Mouse (Mus musculus): ENCODE measurements at regions not wholly inside any gene's neighbourhood (a gene's known extent, or its start where the extent isn't known, plus 50 kb on each side); places are given as distances from the start of the nearest gene placed in this dataset.

DNA sequence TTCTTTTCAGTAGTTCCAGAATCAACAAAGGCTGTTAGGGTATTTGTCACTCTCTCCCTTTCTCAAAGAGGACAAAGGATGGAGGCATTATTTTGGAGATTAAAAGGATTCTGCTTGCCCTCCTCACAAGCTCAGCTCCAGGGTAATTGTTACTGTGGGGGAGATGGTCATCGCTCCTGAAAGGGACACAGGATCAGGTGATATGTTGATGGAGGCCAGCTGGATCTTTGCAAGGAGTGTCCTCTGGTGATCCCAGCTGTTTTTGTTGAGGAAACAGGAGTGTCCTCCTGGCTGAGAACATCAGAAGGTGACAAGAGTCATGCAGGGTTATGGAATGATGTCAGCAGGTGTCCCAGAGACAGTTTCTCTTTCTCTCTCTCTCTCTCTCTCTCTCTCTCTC is 119.7 kb downstream of the Cd83 start:
- TF ChIP-seq CTCF (IDR thresholded peaks at IDR 0.05; ENCODE audit: low read depth) (no peak), EP300 (optimal IDR thresholded peaks at IDR 0.05) (no peak)

DNA sequence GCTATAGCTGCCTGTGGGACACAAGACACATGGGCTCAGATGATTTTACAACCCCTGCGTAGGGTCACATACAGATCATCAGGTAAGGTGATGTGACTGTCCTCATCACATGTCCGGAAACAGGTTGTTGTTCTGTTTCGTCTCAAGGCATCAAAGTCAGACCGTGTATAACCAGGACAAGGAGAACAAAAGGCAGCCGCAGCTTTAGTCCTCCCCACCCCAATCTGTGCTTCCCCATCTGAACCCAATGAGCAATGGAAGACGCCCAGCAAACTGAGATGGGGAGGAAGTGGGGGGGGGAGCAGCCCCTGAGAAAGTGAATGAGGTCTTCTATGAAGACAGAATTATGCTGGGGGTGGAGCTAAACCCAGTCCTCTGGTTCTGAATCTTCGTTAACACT is 121.7 kb downstream of the Cd83 start:
- H3K36me3 ChIP-seq (ENCODE audit: control insufficient read depth, insufficient read depth, low read length) = no peaks in the 10 kb centered on the region
- no peaks in the 10 kb centered on the region for H3K9me3 ChIP-seq (ENCODE audit: control insufficient read depth, low read length)
- H3K27me3 ChIP-seq (ENCODE audit: control insufficient read depth, insufficient read depth, low read length) = no peaks in the 10 kb centered on the region
- WGBS = 84% methylated on average over 7 of the region's 7 CpGs
- no peak overlapping the region for H3K4me2 ChIP-seq (replicated peaks; ENCODE audit: low read depth)
- TF ChIP-seq EP300 (optimal IDR thresholded peaks at IDR 0.05) (no peak), CTCF (IDR thresholded peaks at IDR 0.05; ENCODE audit: low read depth) (no peak)
- DNase-seq (ENCODE audit: low spot score) (no peak), ATAC-seq (ENCODE audit: low FRiP score, low TSS enrichment) (no peak)
- no peak overlapping the region for H3K4me3 ChIP-seq (ENCODE audit: low read depth, low read length)
- no peak overlapping the region for H3K27ac ChIP-seq (replicated peaks)
- H3K9ac ChIP-seq (ENCODE audit: low read length) = no peak overlapping the region
- H3K4me1 ChIP-seq (replicated peaks; ENCODE audit: control insufficient read depth, insufficient read depth) = peaks cover 5% of the 10 kb centered on the region

More for the DNA sequence above, 119.7 kb downstream of the Cd83 start:
- no peak overlapping the region for H3K9ac ChIP-seq (ENCODE audit: low read length)
- no peak overlapping the region for H3K4me2 ChIP-seq (replicated peaks; ENCODE audit: low read depth)
- no peak for ATAC-seq (ENCODE audit: low FRiP score, low TSS enrichment)
- H3K4me3 ChIP-seq (ENCODE audit: low read depth, low read length) = no peak overlapping the region
- H3K27me3 ChIP-seq (ENCODE audit: control insufficient read depth, insufficient read depth, low read length) = no peaks in the 10 kb centered on the region
- no peak overlapping the region for H3K27ac ChIP-seq (replicated peaks)
- H3K9me3 ChIP-seq (ENCODE audit: control insufficient read depth, low read length) = no peaks in the 10 kb centered on the region
- peaks cover 5% of the 10 kb centered on the region for H3K4me1 ChIP-seq (replicated peaks; ENCODE audit: control insufficient read depth, insufficient read depth)
- WGBS = 59% methylated on average over 1 of the region's 1 CpGs
- no peak for DNase-seq (ENCODE audit: low spot score)
- H3K36me3 ChIP-seq (ENCODE audit: control insufficient read depth, insufficient read depth, low read length) = no peaks in the 10 kb centered on the region

DNA sequence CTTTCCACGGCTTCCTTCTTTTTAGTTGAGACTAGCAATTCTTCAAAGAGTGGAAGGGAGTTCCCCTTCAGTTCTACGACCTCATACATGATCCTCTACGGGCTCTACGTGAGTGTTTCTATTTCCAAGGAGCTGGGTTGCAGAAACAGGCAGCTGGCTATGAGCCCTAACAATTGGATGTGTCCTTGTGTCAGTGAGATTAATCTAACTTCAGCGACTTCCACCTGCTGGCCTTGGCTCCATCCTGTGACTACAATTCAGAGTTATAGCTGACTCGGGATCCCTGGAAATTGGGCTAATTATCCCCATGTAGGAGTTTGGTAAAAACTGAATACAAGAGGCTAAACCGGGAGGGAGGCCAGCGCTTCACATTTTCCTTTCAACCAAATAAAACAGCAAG is 122.8 kb downstream of the Cd83 start:
- Histone ChIP-seq H3K4me1 (replicated peaks; ENCODE audit: control insufficient read depth, insufficient read depth) (peaks cover 5% of the 10 kb centered on the region), H3K4me2 (replicated peaks; ENCODE audit: low read depth) (peak overlapping the region; percentile 34; the same call in 1 of the 2 replicates), H3K27ac (replicated peaks) (no peak overlapping the region), H3K27me3 (ENCODE audit: control insufficient read depth, insufficient read depth, low read length) (no peaks in the 10 kb centered on the region), H3K36me3 (ENCODE audit: control insufficient read depth, insufficient read depth, low read length) (no peaks in the 10 kb centered on the region), H3K9me3 (ENCODE audit: control insufficient read depth, low read length) (no peaks in the 10 kb centered on the region), H3K4me3 (ENCODE audit: low read depth, low read length) (no peak overlapping the region), H3K9ac (ENCODE audit: low read length) (no peak overlapping the region)
- DNase-seq (ENCODE audit: low spot score) (no peak), ATAC-seq (ENCODE audit: low FRiP score, low TSS enrichment) (no peak)
- no peak for TF ChIP-seq CTCF (IDR thresholded peaks at IDR 0.05; ENCODE audit: low read depth)
- no peak for TF ChIP-seq EP300 (optimal IDR thresholded peaks at IDR 0.05)
- WGBS = 23% methylated on average over 8 of the region's 8 CpGs

DNA sequence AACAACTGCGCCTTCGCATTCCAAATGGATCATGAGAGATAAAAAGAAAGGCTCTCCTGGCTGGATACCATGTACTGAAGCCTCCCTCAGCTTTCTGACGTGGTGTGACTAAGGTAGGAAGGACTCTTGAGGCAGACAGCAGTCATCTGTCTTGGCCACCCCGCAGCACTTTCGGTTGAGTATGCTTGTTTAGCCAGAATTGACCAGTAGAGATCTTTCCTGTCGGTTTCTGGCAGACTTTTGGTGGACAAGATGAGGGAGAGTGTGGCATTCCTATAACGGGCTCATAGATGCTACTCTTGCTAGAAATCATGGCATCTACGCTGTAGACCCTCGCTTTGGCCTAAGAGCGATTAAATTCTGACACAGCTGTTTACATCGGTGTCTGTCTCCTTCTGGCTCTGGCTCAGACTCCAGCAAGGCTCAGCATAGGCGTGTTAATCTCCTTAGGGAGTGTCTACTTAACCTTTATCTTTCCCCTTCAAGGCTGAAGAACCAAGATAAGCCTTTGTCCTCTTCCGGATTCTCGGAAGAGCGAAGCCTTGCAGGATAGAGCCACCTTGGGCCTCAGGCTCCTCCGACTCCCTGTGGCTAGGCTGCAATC is 123.6 kb downstream of the Cd83 start:
- WGBS = 35% methylated on average over 16 of the region's 16 CpGs
- Histone ChIP-seq H3K4me3 (ENCODE audit: low read depth, low read length) (no peak overlapping the region), H3K36me3 (ENCODE audit: control insufficient read depth, insufficient read depth, low read length) (no peaks in the 10 kb centered on the region), H3K27ac (replicated peaks) (no peak overlapping the region), H3K4me2 (replicated peaks; ENCODE audit: low read depth) (peak overlapping the region; percentile 34; the same call in 1 of the 2 replicates), H3K9ac (ENCODE audit: low read length) (no peak overlapping the region), H3K9me3 (ENCODE audit: control insufficient read depth, low read length) (no peaks in the 10 kb centered on the region), H3K27me3 (ENCODE audit: control insufficient read depth, insufficient read depth, low read length) (no peaks in the 10 kb centered on the region), H3K4me1 (replicated peaks; ENCODE audit: control insufficient read depth, insufficient read depth) (peaks cover 5% of the 10 kb centered on the region)
- TF ChIP-seq EP300 (optimal IDR thresholded peaks at IDR 0.05) = no peak
- no peak for TF ChIP-seq CTCF (IDR thresholded peaks at IDR 0.05; ENCODE audit: low read depth)
- ATAC-seq (ENCODE audit: low FRiP score, low TSS enrichment) = peak; percentile 49; the same call in 1 of the 2 replicates
- DNase-seq (ENCODE audit: low spot score) = no peak

DNA sequence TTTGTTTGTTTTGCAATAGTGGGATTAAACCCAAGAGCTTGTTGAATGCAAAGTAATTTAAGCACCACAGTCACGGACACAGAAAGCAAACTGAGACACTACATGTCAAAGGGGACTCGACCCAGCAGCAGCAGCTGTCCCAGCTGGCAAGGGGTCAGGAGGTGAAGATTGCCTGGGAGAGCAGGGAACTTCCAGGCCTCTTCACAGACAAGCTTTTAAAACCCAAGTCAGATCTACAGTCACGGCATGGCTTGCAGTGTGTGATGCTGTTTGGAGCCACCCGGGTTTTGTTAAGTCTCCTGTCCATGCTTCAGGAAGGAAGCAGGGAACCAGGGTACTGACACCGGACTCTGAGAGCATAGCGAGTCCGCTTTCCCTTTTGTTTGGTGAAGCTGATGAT is 125.4 kb downstream of the Cd83 start:
- DNase-seq (ENCODE audit: low spot score) = no peak
- H3K27ac ChIP-seq (replicated peaks) = no peak overlapping the region
- TF ChIP-seq EP300 (optimal IDR thresholded peaks at IDR 0.05) = no peak
- no peak for TF ChIP-seq CTCF (IDR thresholded peaks at IDR 0.05; ENCODE audit: low read depth)
- H3K4me3 ChIP-seq (ENCODE audit: low read depth, low read length) = no peak overlapping the region
- WGBS = 58% methylated on average over 7 of the region's 7 CpGs
- H3K4me1 ChIP-seq (replicated peaks; ENCODE audit: control insufficient read depth, insufficient read depth) = peaks cover 5% of the 10 kb centered on the region
- no peak overlapping the region for H3K9ac ChIP-seq (ENCODE audit: low read length)
- no peak for ATAC-seq (ENCODE audit: low FRiP score, low TSS enrichment)
- no peaks in the 10 kb centered on the region for H3K9me3 ChIP-seq (ENCODE audit: control insufficient read depth, low read length)
- no peaks in the 10 kb centered on the region for H3K36me3 ChIP-seq (ENCODE audit: control insufficient read depth, insufficient read depth, low read length)
- no peak overlapping the region for H3K4me2 ChIP-seq (replicated peaks; ENCODE audit: low read depth)
- no peaks in the 10 kb centered on the region for H3K27me3 ChIP-seq (ENCODE audit: control insufficient read depth, insufficient read depth, low read length)

DNA sequence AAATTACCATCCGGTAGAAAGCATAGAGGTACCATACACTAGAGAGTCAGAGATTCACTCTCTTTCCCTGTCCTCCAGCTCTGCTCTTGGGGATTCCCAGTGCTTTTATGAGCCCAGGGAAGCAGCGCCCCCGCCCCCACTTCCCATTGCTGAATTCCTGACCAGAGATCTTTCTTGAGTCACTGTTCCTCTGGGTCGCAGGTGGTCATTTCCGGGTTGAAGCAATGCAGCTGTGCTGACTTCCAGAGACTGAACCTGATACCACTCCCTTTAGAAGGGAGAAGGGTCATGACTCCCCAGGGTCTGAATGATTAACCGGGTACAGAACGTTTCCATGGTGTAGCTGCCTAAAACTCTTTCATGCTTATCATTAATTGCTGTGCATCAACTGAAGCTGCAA is 128.9 kb downstream of the Cd83 start:
- no peak for ATAC-seq (ENCODE audit: low FRiP score, low TSS enrichment)
- WGBS = 34% methylated on average over 7 of the region's 7 CpGs
- Histone ChIP-seq H3K36me3 (ENCODE audit: control insufficient read depth, insufficient read depth, low read length) (no peaks in the 10 kb centered on the region), H3K9me3 (ENCODE audit: control insufficient read depth, low read length) (no peaks in the 10 kb centered on the region), H3K27me3 (ENCODE audit: control insufficient read depth, insufficient read depth, low read length) (no peaks in the 10 kb centered on the region), H3K27ac (replicated peaks) (no peak overlapping the region), H3K4me1 (replicated peaks; ENCODE audit: control insufficient read depth, insufficient read depth) (no peaks in the 10 kb centered on the region; the same call in 1 of the 2 replicates), H3K4me2 (replicated peaks; ENCODE audit: low read depth) (no peak overlapping the region), H3K4me3 (ENCODE audit: low read depth, low read length) (no peak overlapping the region), H3K9ac (ENCODE audit: low read length) (no peak overlapping the region)
- TF ChIP-seq EP300 (optimal IDR thresholded peaks at IDR 0.05) = no peak
- TF ChIP-seq CTCF (IDR thresholded peaks at IDR 0.05; ENCODE audit: low read depth) = no peak
- DNase-seq (ENCODE audit: low spot score) = no peak

Data from stomach, postnatal 0 days (tissue).